Mouse (Mus musculus) splenic B cell, adult 2 months (primary cell): ENCODE measurements at regions not wholly inside any gene's neighbourhood (a gene's known extent, or its start where the extent isn't known, plus 50 kb on each side); places are given as distances from the start of the nearest gene placed in this dataset.

ENCODE experiments used
- DNase-seq: peaks from one replicate; pipeline ENCODE4 v3.0.0-alpha.2; 2011; ENCODE audit warnings: low read depth, low spot score
- H3K27me3 ChIP-seq: 2 replicates; pipeline ENCODE4 v1.6.1; 2012; ENCODE audit warnings: mild to moderate bottlenecking, low read length, moderate library complexity, mixed read lengths; ENCODE audit not compliant: control insufficient read depth, poor library complexity, insufficient read depth, severe bottlenecking
- H3K36me3 ChIP-seq: 2 replicates; pipeline ENCODE4 v1.6.1; 2012; ENCODE audit warnings: mild to moderate bottlenecking, low read length, moderate library complexity, mixed read lengths; ENCODE audit not compliant: control insufficient read depth, poor library complexity, insufficient read depth, severe bottlenecking

GRCm38 (mm10) chr6:91606634-91607215 lies 77.1 kb upstream of the Slc6a6 start:
- no peak for DNase-seq
- H3K36me3 ChIP-seq, result no peaks in the 10 kb centered on the region
- no peaks in the 10 kb centered on the region for H3K27me3 ChIP-seq

DNA sequence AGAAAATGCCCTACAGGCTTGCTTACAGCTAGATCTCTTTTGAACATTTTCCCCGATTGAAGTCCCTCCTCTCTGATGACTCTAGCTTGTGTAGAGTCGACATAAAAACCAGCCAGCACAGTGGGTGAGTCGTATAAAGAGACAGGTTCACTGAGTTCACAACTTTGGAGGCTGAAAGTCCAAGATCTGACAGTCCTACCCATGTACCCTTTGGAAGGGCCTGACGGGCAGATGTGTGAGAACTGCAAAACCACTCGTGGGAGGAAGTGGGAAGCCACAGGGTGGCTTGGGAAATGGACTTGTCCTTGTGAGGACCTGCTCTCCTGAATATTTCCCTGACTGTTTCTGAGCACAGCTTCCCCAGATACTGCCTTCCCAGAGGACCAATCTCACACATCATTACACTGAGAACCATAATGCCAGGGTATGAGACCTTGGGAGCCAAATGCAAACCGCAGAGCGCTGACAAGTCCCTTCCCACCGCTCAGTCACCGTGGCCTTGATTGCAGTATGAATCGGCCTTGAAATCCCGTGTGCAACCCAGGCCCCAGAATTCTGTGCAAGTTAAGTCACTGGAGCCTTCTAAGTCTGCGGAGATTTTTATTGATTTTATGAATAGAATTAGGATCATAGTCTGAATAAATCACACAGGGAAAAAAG lies 76.1 kb upstream of the Slc6a6 start:
- H3K36me3 ChIP-seq, result no peaks in the 10 kb centered on the region

GRCm38 (mm10) chr6:91609671-91610070 lies 74.2 kb upstream of the Slc6a6 start:
- no peak for DNase-seq
- no peaks in the 10 kb centered on the region for H3K27me3 ChIP-seq

More for the DNA sequence above, 76.1 kb upstream of the Slc6a6 start:
- no peak for DNase-seq
- no peaks in the 10 kb centered on the region for H3K27me3 ChIP-seq

DNA sequence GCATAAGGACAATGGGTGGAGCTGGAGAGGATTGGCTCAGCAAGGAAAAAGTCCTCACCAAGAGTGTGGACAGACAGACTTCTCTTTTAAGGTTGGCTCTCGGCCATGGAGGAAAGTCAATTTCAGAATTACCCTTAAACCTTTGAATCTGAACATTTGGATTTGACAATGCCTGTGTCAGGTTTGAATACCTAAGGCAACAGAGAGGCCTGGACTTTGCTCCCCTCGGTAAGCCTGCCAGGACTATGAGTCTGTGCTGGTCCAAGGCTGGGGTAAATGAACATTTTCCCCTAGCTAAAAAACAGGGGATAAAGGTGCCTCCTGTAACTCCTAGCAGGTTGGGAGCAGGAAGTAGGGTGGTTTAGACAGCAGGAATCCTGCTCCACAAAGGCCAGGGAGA lies 68.8 kb upstream of the Slc6a6 start:
- Histone ChIP-seq H3K36me3 (no peaks in the 10 kb centered on the region), H3K27me3 (no peaks in the 10 kb centered on the region)
- no peak for DNase-seq

More at GRCm38 (mm10) chr6:91609671-91610070, 74.2 kb upstream of the Slc6a6 start:
- H3K36me3 ChIP-seq, result no peaks in the 10 kb centered on the region

- no peak for DNase-seq
- no peaks in the 10 kb centered on the region for H3K36me3 ChIP-seq
Measured at GRCm38 (mm10) chr6:91616541-91616940, 67.3 kb upstream of the Slc6a6 start.

GRCm38 (mm10) chr6:91617031-91617596 lies 66.7 kb upstream of the Slc6a6 start:
- H3K36me3 ChIP-seq, result no peaks in the 10 kb centered on the region
- peak; percentile 77 for DNase-seq
- H3K27me3 ChIP-seq, result no peaks in the 10 kb centered on the region

More at GRCm38 (mm10) chr6:91616541-91616940, 67.3 kb upstream of the Slc6a6 start:
- H3K27me3 ChIP-seq, result no peaks in the 10 kb centered on the region

DNA sequence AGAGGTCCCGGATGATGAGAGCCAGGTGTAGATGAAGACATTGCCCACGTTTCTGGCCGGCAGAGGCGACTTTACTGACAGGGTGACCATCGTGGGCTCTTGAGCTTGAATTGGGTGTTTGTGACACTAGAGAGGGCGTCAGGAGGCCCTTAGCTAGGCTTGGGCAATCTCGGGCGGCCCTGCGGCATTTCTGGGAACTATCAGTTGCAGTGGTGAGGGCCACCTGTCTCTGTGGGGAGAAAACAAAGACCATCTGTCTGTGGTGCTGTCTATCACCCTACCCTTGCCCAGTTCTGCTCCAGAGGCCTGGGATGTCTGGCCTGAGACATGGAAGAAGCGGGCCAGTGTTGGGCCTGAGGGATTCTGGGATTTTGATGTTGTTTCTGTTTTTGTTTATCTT lies 66.2 kb upstream of the Slc6a6 start:
- no peak for DNase-seq
- Histone ChIP-seq H3K36me3 (no peaks in the 10 kb centered on the region), H3K27me3 (no peaks in the 10 kb centered on the region)

DNA sequence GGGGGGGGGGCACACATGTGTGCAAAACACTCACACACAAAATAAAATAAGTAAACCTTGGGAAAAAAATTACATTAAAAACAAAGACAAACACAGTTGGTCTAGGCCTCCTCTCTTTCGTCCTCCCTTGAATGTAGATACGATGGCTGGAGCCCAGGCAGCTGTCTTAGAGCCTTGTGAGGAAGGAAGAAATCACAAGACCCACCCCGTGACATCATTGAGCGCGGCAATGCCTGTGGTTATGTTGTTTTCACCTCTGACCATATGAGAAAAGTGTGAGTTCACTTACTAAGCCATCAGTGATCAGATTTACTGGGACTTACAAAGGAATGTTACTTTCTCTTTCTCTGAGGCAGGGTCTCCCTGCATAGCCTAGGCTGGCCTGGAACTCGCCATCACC lies 64.8 kb upstream of the Slc6a6 start:
- H3K27me3 ChIP-seq, result no peaks in the 10 kb centered on the region
- H3K36me3 ChIP-seq, result no peaks in the 10 kb centered on the region
- no peak for DNase-seq

DNA sequence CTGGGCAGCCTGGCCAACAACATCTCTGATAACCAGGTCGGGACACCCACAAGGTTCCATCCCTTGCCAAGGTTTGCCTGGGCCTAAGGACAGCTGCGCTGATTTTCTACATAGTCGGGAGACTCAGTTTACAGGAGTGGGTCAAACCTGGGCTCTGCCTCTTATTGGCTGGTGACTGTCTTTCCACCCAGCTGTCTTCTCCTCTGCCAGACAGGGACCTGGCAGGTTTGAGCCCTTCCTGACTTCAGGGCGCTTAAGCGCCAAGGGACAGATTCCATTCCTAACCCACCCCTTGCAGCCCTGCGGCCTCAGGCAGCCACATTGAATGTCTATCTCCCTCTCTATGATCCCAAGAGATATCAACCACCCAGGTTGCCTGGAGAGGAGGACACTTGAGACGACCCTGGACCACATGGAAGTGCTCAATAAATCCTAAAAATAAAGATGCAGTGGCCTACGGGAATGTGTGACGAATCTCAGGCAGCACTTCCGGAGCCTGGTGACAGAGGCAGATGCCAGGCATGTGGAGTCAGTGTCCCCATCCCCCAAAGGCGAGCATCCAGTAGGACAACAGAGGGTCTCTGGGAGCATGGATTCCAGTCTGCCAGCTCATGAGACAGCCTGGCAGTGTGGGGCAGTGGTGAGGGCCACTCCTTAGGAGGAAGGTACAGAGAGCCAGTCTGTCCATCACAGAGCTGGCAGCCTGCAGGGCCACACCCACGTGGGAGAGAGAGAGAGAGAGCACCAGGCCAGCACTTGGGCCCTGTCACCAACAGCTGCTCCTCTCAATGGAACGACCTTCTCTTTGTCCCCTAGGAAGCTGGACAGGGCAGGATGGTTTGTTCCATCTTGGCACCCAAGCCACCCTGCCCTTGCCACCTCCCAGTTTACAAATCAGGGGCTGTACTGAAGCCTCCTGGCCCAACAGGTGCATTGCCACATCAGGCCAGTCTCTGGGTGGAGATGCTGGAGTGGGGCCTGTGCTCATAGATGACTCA lies 63.8 kb upstream of the Slc6a6 start:
- DNase-seq, result no peak
- Histone ChIP-seq H3K27me3 (no peaks in the 10 kb centered on the region), H3K36me3 (no peaks in the 10 kb centered on the region)

- DNase-seq, result no peak
- Histone ChIP-seq H3K27me3 (no peaks in the 10 kb centered on the region), H3K36me3 (no peaks in the 10 kb centered on the region)
Measured at GRCm38 (mm10) chr6:91621437-91621836, 62.4 kb upstream of the Slc6a6 start.

- no peaks in the 10 kb centered on the region for H3K27me3 ChIP-seq
- no peaks in the 10 kb centered on the region for H3K36me3 ChIP-seq
- DNase-seq, result no peak
Measured at GRCm38 (mm10) chr6:91622425-91622824, 61.4 kb upstream of the Slc6a6 start.

DNA sequence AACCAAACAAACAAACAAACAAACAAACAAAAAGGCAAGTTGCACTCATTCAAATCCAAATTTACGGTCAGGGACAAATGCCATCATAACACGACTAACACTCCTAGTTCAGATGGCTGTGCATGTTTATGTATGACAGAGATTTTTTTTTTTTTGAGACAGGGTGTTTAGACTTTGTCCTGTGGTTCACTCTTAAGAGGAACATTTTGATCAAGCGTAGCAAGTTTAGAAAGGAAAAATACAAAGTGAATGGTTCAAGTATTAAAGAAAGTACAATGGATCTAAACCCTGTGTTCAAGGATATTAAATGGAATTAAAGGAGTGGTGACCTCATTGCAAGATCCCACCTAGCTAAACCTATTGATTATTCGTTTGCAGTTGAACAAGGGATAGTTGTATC lies 60.2 kb upstream of the Slc6a6 start:
- no peaks in the 10 kb centered on the region for H3K27me3 ChIP-seq
- DNase-seq, result no peak

GRCm38 (mm10) chr6:91629230-91629629 lies 54.6 kb upstream of the Slc6a6 start:
- no peak for DNase-seq
- no peaks in the 10 kb centered on the region for H3K27me3 ChIP-seq
- no peaks in the 10 kb centered on the region for H3K36me3 ChIP-seq

More for the DNA sequence above, 60.2 kb upstream of the Slc6a6 start:
- H3K36me3 ChIP-seq, result no peaks in the 10 kb centered on the region

DNA sequence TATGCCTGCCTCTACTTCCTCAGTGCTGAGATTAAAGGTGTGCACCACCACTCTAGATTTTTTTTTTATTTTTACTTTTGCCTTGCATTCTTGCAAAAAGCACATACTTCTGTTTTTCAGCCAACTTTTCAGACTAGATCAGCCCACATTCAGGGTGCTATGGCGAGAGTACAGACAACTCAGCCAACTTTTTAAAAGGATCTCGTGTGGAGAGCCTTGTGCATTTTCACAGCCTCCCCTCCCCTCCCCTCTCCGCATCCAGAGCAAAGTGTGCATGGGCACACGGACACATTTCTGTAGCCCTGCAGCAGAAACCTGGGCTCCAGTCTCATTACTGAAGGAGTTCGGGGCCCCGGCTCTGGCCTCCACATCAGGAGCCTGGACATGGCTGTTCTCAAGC lies 52.6 kb upstream of the Slc6a6 start:
- H3K36me3 ChIP-seq, result no peaks in the 10 kb centered on the region
- DNase-seq, result no peak
- no peaks in the 10 kb centered on the region for H3K27me3 ChIP-seq
